Mouse (Mus musculus): ENCODE results near the gene Prdm11.

Prdm11 gene

GRCm38 (mm10) chr2:92934312-92934982, 111.5 kb downstream of the Prdm11 start:
- intact Hi-C loops (cut with DNase I), result no loop called here

- intact Hi-C loops (cut with DNase I), result no loop called here
These were observed 112.6 kb downstream of the Prdm11 start for GRCm38 (mm10) chr2:92933379-92933778.

GRCm38 (mm10) chr2:92931061-92931460, 114.9 kb downstream of the Prdm11 start:
- intact Hi-C loops (cut with DNase I), result no loop called here

- intact Hi-C loops (cut with DNase I), result no loop called here
These were observed 116.3 kb downstream of the Prdm11 start for GRCm38 (mm10) chr2:92929696-92930095.

DNA sequence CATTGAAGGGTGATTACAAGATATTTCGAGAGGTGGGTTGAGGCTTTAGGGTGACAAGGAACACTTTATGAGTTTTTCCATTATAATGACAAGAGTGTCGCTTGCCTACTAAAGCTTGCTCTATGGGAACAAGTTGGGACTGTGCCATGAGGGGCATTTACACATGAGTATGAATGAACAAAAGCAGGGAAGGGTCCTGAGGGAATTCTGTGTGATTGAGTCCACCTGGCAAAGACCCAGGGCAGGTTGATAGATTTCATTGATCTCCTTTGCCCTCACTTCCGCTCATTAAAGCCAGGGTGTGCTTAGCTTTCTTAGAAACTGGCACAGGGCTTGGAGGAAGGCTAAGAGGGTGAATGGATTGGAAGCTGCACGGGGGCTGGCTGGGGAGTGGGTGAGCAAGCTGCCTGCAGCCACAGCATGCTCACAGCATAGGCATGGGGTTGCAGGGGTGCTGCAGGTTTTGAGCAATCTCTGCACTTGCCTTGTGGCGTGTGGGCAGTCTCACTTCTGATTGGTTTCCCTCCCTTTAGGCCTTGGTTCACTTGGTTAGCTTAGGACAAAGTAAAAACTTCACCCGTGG, 121.2 kb downstream of the Prdm11 start:
- intact Hi-C loops (cut with DNase I), result no loop called here

- intact Hi-C loops (cut with DNase I), result no loop called here
These were observed 125.3 kb downstream of the Prdm11 start for GRCm38 (mm10) chr2:92920709-92921108.

- intact Hi-C loops (cut with DNase I), result no loop called here
These were observed 128.4 kb downstream of the Prdm11 start for GRCm38 (mm10) chr2:92917405-92918142.

GRCm38 (mm10) chr2:92915659-92916631, 130.0 kb downstream of the Prdm11 start:
- intact Hi-C loops (cut with DNase I), result no loop called here

All from adrenal gland (tissue).